Mouse (Mus musculus): ENCODE measurements around the gene Uroc1. TPM values are rescaled to one million over a fixed set of nuclear protein-coding genes. Genes with fewer than 3 reads are reported as not detected.

Uroc1 gene
- polyA plus RNA-seq, 1 experiment from 2014 or later = 23.2 TPM

DNA sequence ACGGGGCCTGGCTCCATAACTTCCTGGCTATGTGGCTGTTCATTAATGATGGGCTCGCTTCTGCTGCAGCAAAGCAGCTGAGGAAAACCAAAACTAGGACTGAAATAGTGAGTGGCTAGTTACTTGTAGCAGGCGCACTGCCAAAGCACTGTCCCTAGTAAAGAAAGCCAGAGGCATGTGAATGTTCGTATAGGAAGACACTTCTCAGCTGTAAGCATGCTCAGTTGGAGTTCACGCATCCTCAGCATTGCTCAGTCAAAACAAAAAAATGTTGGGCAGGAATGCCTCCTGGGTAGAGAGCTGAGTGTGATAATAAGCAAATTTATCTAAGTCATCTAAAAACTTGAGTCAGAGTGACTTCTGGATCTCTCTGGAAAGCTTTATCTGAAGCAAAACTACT is 25.1 kb downstream of the Uroc1 start:
- no peak for ATAC-seq (ENCODE audit: insufficient read depth)
- H3K4me3 ChIP-seq (replicated peaks) = no peak overlapping the region
- no peaks in the 10 kb centered on the region for H3K4me1 ChIP-seq (replicated peaks)
- no peak overlapping the region for H3K9ac ChIP-seq
- no peak overlapping the region for H3K4me2 ChIP-seq
- H3K9me3 ChIP-seq (replicated peaks) = no peaks in the 10 kb centered on the region
- H3K36me3 ChIP-seq (replicated peaks) = 0 out of 2 replicates have a peak, but pooled peaks cover 3% of the 10 kb centered on the region
- H3K27me3 ChIP-seq = no peaks in the 10 kb centered on the region
- 47% methylated on average over 5 of the region's 5 CpGs for WGBS (ENCODE audit: insufficient replicate concordance)
- no peak overlapping the region for H3K27ac ChIP-seq (replicated peaks)

DNA sequence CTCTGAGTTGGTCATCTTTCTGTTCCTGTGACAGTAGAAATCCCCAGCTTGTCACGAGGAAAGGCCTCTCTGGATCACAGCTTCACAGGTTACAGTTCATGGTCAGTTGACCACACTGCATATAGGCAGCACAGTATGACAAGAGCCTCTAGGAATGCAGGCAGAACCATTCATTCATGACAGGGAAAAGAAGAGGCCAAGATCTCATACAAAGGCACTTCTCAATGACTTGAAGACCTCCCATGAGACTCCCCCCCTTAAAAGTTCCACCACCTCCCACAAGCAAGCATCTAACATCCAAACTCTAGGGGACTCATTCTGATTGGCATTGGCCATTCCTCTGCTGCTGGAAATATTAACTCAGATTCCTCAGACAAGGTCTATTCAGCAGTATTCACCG is 26.4 kb downstream of the Uroc1 start:
- no peaks in the 10 kb centered on the region for H3K9me3 ChIP-seq (replicated peaks)
- no peak overlapping the region for H3K4me2 ChIP-seq
- H3K36me3 ChIP-seq (replicated peaks) = 0 out of 2 replicates have a peak, but pooled peaks cover 3% of the 10 kb centered on the region
- H3K9ac ChIP-seq = no peak overlapping the region
- no peak overlapping the region for H3K4me3 ChIP-seq (replicated peaks)
- no peak overlapping the region for H3K27ac ChIP-seq (replicated peaks)
- WGBS (ENCODE audit: insufficient replicate concordance) = 48% methylated on average over 2 of the region's 2 CpGs
- ATAC-seq (ENCODE audit: insufficient read depth) = no peak
- H3K27me3 ChIP-seq = no peaks in the 10 kb centered on the region
- H3K4me1 ChIP-seq (replicated peaks) = no peaks in the 10 kb centered on the region

DNA sequence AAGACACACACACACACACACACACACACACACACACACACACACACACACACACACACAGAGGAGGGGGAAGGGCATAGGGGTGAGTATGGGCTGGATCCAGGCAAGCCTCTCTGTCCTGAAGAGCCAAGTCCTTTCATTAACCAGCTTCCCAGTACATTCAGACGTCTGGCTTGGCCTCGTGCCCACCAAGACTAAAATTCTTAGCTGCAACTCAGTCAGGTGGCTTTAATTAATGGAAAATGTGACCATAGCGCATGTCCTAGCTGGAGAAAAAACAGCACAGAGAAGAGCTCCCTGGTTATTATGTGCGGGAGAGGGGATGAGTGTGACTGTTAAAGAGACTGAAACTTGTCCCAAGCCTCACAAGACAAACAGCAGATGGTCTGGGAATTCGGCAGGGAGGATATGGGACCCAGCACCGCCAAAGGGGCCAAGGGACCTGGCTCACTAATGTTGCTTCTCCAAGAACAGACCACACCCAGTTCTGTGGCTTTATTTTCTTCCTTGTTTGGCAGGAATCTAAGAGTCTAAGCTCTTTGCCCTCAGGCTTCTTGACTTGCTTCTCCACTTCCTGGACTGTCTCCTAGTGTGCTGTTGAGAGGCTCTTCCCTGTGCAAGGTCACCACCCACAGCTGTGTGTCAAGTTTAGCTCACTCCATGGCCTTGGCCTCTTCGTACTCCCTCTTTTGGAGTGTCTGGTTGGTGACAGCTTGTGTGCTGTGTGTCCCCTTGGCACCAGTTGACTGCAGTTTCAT is 27.1 kb downstream of the Uroc1 start:
- Histone ChIP-seq H3K4me2 (no peak overlapping the region), H3K9ac (no peak overlapping the region), H3K27me3 (no peaks in the 10 kb centered on the region), H3K9me3 (replicated peaks) (no peaks in the 10 kb centered on the region), H3K4me1 (replicated peaks) (no peaks in the 10 kb centered on the region), H3K36me3 (replicated peaks) (0 out of 2 replicates have a peak, but pooled peaks cover 3% of the 10 kb centered on the region), H3K4me3 (replicated peaks) (no peak overlapping the region), H3K27ac (replicated peaks) (no peak overlapping the region)
- WGBS (ENCODE audit: insufficient replicate concordance) = 46% methylated on average over 7 of the region's 7 CpGs
- ATAC-seq (ENCODE audit: insufficient read depth) = no peak

DNA sequence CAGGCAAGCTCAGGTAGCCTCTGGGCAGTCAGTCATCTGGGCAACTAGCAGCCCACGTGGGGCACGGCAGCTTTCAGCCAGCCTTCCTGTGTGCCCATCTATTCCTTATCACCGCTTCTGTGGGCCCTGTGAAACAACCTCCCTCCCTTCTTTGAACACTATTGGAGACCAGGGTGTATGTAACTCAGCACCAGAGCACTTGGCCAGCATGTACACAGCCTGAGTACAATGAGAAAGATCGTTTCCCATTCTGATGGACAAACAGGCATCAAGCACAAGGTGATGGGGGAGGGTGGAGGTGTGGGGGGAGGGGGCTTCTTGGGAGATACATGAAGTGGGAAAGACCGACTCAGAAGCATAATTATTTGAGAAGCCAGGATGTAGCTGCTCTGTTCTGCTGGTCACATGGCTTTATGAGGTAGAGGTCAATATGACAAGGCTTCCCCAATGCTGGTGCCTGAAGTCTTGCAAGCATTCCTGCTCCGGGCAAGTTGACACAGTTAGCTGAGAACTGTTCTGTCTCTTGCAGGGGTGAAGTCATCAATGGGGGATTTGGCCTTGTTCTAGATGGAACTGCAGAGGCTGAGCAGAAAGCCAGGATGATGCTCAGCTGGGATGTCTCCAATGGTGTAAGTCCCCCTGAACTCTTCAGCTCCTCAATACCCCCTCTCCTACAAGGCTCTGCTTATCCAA is 28.0 kb downstream of the Uroc1 start:
- 0 out of 2 replicates have a peak, but pooled peaks cover 3% of the 10 kb centered on the region for H3K36me3 ChIP-seq (replicated peaks)
- no peak overlapping the region for H3K9ac ChIP-seq
- H3K27ac ChIP-seq (replicated peaks) = no peak overlapping the region
- H3K9me3 ChIP-seq (replicated peaks) = no peaks in the 10 kb centered on the region
- WGBS (ENCODE audit: insufficient replicate concordance) = 57% methylated on average over 6 of the region's 6 CpGs
- H3K4me2 ChIP-seq = no peak overlapping the region
- no peaks in the 10 kb centered on the region for H3K4me1 ChIP-seq (replicated peaks)
- no peak overlapping the region for H3K4me3 ChIP-seq (replicated peaks)
- H3K27me3 ChIP-seq = no peaks in the 10 kb centered on the region
- no peak for ATAC-seq (ENCODE audit: insufficient read depth)

DNA sequence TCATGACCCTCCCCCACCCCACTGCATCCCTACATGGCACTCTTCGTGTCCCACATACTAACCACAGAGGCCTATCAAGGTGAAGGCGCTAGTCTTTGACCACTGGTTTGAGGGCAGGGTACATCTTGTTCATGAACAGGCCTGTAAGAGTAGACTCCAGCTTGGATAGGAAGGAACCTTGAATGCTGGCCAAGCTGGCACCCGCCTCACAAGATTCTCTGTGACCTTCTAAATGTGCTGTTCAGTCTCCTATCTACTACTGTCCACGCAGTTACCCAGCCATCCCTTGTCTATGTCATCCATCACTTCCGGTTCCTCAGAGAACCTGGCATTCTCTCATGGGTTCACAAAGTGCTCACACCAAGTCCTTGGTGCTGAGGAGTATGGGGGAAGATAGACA is 30.2 kb downstream of the Uroc1 start:
- H3K4me1 ChIP-seq (replicated peaks) = no peaks in the 10 kb centered on the region
- no peak for ATAC-seq (ENCODE audit: insufficient read depth)
- H3K9me3 ChIP-seq (replicated peaks) = no peaks in the 10 kb centered on the region
- H3K4me3 ChIP-seq (replicated peaks) = no peak overlapping the region
- 56% methylated on average over 5 of the region's 5 CpGs for WGBS (ENCODE audit: insufficient replicate concordance)
- H3K36me3 ChIP-seq (replicated peaks) = 0 out of 2 replicates have a peak, but pooled peaks cover 3% of the 10 kb centered on the region
- no peaks in the 10 kb centered on the region for H3K27me3 ChIP-seq
- H3K27ac ChIP-seq (replicated peaks) = no peak overlapping the region
- H3K4me2 ChIP-seq = no peak overlapping the region
- no peak overlapping the region for H3K9ac ChIP-seq

DNA sequence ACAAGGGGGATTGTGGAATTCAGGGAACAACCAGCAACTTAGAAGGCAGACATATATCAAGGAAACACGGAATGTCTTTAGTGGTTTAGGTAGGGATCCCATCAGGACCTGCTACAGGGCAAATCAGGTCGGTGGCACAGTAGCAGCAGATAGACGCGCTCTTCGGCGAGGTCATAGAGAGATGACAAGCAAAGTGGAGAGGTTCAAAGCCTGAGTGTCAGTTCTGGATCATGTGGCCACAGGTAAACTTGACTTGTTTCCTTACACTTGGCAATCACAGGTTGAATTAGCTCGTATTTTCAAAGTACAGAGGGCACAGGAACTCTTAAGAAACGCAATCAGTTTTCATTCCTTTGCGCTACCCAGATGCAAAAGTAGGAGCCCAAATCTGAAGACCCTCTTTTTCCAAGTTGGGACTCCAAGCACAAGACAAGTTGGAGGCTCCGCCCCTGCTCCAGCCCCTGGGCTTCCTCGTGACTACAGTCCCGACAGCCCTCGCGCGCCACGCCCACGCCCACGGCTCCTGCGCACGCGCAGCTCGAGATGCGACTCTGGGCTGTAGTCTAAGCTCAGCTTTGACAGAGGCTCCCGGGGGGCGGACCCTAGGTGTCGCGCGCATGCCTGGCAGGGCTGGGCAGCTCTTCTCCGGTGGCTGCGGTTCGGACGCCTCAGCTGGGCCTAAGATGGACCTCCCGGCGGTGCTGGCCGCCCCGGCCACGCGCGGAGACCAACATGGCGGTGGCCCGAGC is 36.1 kb downstream of the Uroc1 start, which contains the start of gene Zxdc:
Zxdc (plus strand) TSS at position 517 of the 749 bp plus-strand sequence.
- Histone ChIP-seq H3K27me3 (no peaks in the 10 kb centered on the region), H3K4me3 (replicated peaks) (peak within 1 kb of the TSS; percentile 85), H3K36me3 (replicated peaks) (peaks cover 18% of the 10 kb centered on the region), H3K4me1 (replicated peaks) (peaks cover 42% of the 10 kb centered on the region), H3K9me3 (replicated peaks) (no peaks in the 10 kb centered on the region), H3K4me2 (peak within 1 kb of the TSS; percentile 84), H3K27ac (replicated peaks) (peak within 1 kb of the TSS; percentile 77), H3K9ac (peak within 1 kb of the TSS; percentile 75)
- WGBS (ENCODE audit: insufficient replicate concordance) = 5% methylated on average over 41 of the region's 41 CpGs
- peak; percentile 93 for ATAC-seq (ENCODE audit: insufficient read depth)

DNA sequence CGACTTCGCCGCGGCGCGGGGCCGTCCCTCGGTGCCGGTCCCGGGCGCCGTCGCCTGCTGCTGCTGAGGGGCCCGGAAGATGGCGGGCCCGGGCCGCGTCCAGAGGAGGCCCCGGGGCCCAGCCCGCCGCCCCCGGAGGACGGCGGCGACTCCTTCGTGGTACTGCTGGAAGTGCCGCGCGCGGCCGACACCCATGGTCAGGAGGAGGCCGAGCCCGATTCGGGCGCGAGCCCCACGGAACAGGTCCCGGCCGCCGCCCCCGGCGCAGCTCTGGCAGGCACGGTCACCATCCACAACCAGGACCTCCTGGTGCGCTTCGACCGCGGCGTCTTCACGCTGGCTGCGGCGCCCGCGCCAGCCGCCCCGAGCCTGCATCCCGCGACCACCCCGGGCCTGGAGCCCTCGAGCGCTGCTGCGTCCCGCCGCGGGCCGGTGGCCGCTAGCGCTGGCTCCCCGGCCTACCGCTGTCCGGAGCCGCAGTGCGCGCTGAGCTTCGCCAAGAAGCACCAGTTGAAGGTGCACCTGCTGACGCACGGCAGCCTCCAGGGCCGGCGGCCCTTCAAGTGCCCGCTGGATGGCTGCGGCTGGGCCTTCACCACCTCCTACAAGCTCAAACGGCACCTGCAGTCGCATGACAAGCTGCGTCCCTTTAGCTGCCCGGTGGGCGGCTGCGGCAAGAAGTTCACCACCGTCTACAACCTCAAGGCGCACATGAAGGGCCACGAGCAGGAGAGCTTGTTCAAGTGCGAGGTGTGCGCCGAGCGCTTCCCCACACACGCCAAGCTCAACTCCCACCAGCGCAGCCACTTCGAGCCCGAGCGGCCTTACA is 36.9 kb downstream of the Uroc1 start:
- under 1% methylated on average over 90 of the region's 98 CpGs for whole genome bisulfite sequencing (ENCODE audit: insufficient replicate concordance)
- no peaks in the 10 kb centered on the region for H3K9me3 ChIP-seq (replicated peaks)
- peak overlapping the region; percentile 84 for H3K4me2 ChIP-seq
- no peaks in the 10 kb centered on the region for H3K27me3 ChIP-seq
- H3K36me3 ChIP-seq (replicated peaks) = peaks cover 23% of the 10 kb centered on the region
- ATAC-seq (ENCODE audit: insufficient read depth) = peak; percentile 62
- peak overlapping the region; percentile 77 for H3K27ac ChIP-seq (replicated peaks)
- H3K4me3 ChIP-seq (replicated peaks) = peak overlapping the region; percentile 85
- peaks cover 50% of the 10 kb centered on the region for H3K4me1 ChIP-seq (replicated peaks)
- peak overlapping the region; percentile 75 for H3K9ac ChIP-seq

DNA sequence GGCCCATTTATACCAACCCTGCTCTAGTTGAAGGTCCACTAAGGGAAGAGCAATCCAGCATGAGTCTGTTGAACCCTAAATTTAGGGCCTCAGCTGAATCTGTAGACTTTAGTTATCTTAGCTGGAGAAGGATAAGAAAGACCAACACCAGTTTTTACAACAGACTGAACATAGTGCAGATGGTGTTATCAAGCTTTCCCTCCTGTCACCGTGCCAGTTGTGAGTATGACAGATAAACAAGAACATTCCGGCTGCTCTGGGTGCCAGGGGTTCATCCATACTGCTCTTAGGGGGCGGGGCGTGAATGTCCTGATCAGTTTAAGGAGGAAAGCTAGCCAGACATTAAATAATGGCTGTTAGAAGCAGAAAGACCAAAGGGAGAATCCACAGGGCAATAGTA is 41.6 kb downstream of the Uroc1 start:
- H3K4me2 ChIP-seq = peak overlapping the region; percentile 37
- peak overlapping the region; percentile 67 for H3K27ac ChIP-seq (replicated peaks)
- H3K9ac ChIP-seq = 0 out of 2 replicates have a peak overlapping the region, but pooled peaks have one; percentile 16
- peaks cover 56% of the 10 kb centered on the region for H3K4me1 ChIP-seq (replicated peaks)
- H3K9me3 ChIP-seq (replicated peaks) = no peaks in the 10 kb centered on the region
- no peaks in the 10 kb centered on the region for H3K27me3 ChIP-seq
- 24% methylated on average over 4 of the region's 4 CpGs for WGBS (ENCODE audit: insufficient replicate concordance)
- H3K4me3 ChIP-seq (replicated peaks) = no peak overlapping the region
- peaks cover 61% of the 10 kb centered on the region for H3K36me3 ChIP-seq (replicated peaks)
- peak; percentile 91 for ATAC-seq (ENCODE audit: insufficient read depth)

DNA sequence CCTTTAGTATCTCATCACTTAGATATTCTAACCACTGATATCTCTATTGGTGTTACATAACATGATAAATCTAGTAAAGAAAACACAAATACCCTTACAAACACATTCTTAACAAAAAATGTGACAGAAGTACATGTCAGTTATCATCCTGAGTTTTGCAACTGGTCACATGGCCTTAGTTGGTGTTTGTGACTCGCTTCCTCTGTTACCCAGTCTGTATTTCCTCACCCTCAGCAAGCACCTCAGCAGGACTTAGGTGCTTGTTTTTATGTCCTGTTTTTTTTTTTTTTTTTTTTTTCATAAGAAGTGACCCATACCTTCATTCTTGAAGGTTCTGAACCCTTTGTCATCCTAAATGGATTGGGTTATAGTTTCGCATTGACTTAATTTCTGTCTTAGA is 44.6 kb downstream of the Uroc1 start:
- peaks cover 29% of the 10 kb centered on the region for H3K4me1 ChIP-seq (replicated peaks)
- no peak for ATAC-seq (ENCODE audit: insufficient read depth)

DNA sequence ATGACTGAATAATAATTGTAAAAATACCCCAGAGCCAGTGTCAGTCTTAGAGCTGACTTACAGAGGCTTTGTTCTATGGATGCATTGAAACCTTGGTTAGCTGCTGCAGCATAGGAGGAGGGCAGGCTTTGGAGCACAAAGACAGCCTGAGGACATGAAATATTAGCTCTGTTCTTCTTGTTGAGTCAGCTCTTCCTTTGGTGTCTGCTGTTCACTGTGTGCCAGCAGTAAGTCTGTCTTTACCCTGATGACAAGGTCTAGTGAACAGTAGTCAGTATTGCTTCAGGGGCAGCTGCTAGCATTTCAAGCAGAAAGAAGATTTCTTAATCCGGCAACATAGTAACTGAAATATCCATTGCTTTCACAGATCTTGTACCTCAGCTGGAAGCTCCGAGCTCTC is 48.4 kb downstream of the Uroc1 start:
- Histone ChIP-seq H3K4me3 (replicated peaks) (no peak overlapping the region), H3K9ac (no peak overlapping the region), H3K9me3 (replicated peaks) (no peaks in the 10 kb centered on the region), H3K36me3 (replicated peaks) (peaks cover 84% of the 10 kb centered on the region), H3K4me1 (replicated peaks) (no peaks in the 10 kb centered on the region), H3K27ac (replicated peaks) (no peak overlapping the region), H3K27me3 (no peaks in the 10 kb centered on the region), H3K4me2 (no peak overlapping the region)
- 82% methylated on average over 2 of the region's 2 CpGs for WGBS (ENCODE audit: insufficient replicate concordance)
- ATAC-seq (ENCODE audit: insufficient read depth) = no peak

More for the DNA sequence above, 44.6 kb downstream of the Uroc1 start:
- Histone ChIP-seq H3K27ac (replicated peaks) (no peak overlapping the region), H3K9ac (no peak overlapping the region), H3K4me2 (no peak overlapping the region), H3K4me3 (replicated peaks) (no peak overlapping the region), H3K36me3 (replicated peaks) (peaks cover 85% of the 10 kb centered on the region), H3K27me3 (no peaks in the 10 kb centered on the region), H3K9me3 (replicated peaks) (no peaks in the 10 kb centered on the region)
- 77% methylated on average over 2 of the region's 2 CpGs for WGBS (ENCODE audit: insufficient replicate concordance)
